Mouse (Mus musculus): ENCODE data around the gene Egfr. TPM values are rescaled to one million over a fixed set of nuclear protein-coding genes. Genes with fewer than 3 reads are reported as not detected.

Egfr gene
- polyA plus RNA-seq, 1 experiment from 2014 or later = 2.6 TPM

- ATAC-seq (ENCODE audit: insufficient number of reproducible peaks, low FRiP score) = no peak
- no peak overlapping the region for H3K4me2 ChIP-seq
- no peak overlapping the region for H3K27ac ChIP-seq (ENCODE audit: poor library complexity, severe bottlenecking)
These were observed 78.7 kb downstream of the Egfr start for GRCm38 (mm10) chr11:16830531-16831227.

GRCm38 (mm10) chr11:16831974-16832464 lies 80.0 kb downstream of the Egfr start:
- no peak for ATAC-seq (ENCODE audit: insufficient number of reproducible peaks, low FRiP score)
- no peak overlapping the region for H3K27ac ChIP-seq (ENCODE audit: poor library complexity, severe bottlenecking)

More at GRCm38 (mm10) chr11:16830531-16831227, 78.7 kb downstream of the Egfr start:
- no peaks in the 10 kb centered on the region for H3K36me3 ChIP-seq
- H3K4me3 ChIP-seq = no peak overlapping the region
- H3K27me3 ChIP-seq (replicated peaks) = peaks cover 17% of the 10 kb centered on the region
- no peak overlapping the region for H3K9ac ChIP-seq
- 0 out of 2 replicates have a peak, but pooled peaks cover 3% of the 10 kb centered on the region for H3K4me1 ChIP-seq (replicated peaks)
- WGBS = 66% methylated on average over 8 of the region's 8 CpGs
- H3K9me3 ChIP-seq (replicated peaks) = no peaks in the 10 kb centered on the region

DNA sequence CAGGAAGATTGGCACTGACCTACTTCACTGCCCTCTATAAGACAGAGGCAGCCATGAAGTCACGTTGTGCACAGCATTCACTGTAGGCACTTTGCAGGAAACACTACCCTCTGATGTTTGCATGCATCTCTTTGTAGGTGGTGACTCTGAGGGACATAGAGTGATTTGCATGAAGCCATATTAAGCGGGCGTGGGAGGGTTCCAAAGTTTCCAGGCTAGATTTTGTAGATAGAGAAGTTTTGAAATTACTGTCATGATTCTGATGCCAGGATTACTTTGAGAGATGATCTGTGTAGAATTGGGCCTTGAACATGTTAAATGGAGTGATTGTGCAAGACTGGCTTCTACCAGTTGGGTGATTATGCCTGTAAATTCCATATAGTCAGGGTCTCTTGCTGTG lies 86.8 kb downstream of the Egfr start:
- no peaks in the 10 kb centered on the region for H3K9me3 ChIP-seq (replicated peaks)
- peaks cover 3% of the 10 kb centered on the region; the same call in 1 of the 2 replicates for H3K4me1 ChIP-seq (replicated peaks)
- H3K36me3 ChIP-seq = no peaks in the 10 kb centered on the region
- no peak overlapping the region for H3K4me2 ChIP-seq
- ATAC-seq (ENCODE audit: insufficient number of reproducible peaks, low FRiP score) = no peak
- H3K27me3 ChIP-seq (replicated peaks) = no peaks in the 10 kb centered on the region; the same call in 1 of the 2 replicates
- no peak overlapping the region for H3K27ac ChIP-seq (ENCODE audit: poor library complexity, severe bottlenecking)
- no peak overlapping the region for H3K4me3 ChIP-seq
- WGBS = 64% methylated on average over 3 of the region's 3 CpGs
- no peak overlapping the region for H3K9ac ChIP-seq

More at GRCm38 (mm10) chr11:16831974-16832464, 80.0 kb downstream of the Egfr start:
- Histone ChIP-seq H3K9me3 (replicated peaks) (no peaks in the 10 kb centered on the region), H3K27me3 (replicated peaks) (peaks cover 13% of the 10 kb centered on the region), H3K4me2 (no peak overlapping the region), H3K4me1 (replicated peaks) (0 out of 2 replicates have a peak, but pooled peaks cover 3% of the 10 kb centered on the region), H3K36me3 (no peaks in the 10 kb centered on the region), H3K9ac (no peak overlapping the region), H3K4me3 (no peak overlapping the region)
- 83% methylated on average over 5 of the region's 5 CpGs for WGBS

DNA sequence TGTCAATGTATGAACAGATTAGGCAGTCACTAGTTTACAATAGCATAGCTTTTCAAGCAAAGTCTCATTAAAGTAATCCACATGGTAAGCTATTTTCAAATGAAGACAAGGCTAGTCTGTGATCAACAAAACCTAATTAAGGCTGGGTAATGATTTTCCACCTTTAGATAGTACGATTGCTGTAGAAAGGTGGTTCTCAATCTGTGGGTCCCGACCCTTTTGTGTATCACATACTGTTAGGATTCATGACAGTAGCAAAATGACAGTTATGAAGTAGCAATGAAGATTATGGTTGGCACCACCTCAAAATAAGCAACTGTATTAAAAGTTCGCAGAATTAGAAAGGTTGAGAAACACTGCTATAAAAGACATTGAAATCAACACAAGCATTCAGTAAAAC lies 90.9 kb downstream of the Egfr start:
- Histone ChIP-seq H3K36me3 (no peaks in the 10 kb centered on the region), H3K4me1 (replicated peaks) (peaks cover 10% of the 10 kb centered on the region), H3K9ac (no peak overlapping the region), H3K9me3 (replicated peaks) (no peaks in the 10 kb centered on the region), H3K27ac (ENCODE audit: poor library complexity, severe bottlenecking) (no peak overlapping the region), H3K27me3 (replicated peaks) (no peaks in the 10 kb centered on the region; the same call in 1 of the 2 replicates), H3K4me3 (no peak overlapping the region), H3K4me2 (no peak overlapping the region)
- WGBS = 80% methylated on average over 3 of the region's 3 CpGs
- ATAC-seq (ENCODE audit: insufficient number of reproducible peaks, low FRiP score) = no peak

DNA sequence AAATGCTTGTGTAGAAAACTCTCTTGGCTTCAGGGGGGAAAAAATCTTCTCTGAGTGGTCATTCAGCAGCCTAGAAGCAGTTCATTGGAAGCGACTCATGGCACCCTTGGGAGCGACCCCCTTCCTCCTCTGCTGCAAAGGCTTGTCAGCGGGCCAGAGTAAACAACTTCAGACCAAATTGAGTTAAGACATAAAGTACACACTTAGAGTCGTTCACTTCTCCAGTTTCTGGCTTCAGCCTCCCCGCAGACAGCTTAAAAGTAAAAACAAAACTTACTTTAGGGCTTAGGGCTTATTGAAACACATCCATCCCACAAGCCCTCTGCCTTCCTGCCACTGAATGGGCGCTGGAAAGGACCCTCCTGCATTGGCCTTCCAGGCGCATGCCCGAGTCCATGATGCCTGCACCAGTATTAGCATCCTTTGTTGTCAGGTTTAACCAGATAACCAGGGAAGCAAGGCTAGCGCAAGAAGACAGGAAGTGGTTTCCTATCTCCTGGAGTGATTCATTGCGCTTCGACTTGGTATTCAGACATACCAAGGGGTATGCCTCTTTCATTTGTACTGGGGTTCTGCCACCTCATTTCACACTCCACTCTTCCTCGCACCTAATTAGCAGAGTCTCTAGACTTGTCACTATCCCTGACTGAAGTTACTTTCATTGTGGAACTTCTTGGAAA lies 92.0 kb downstream of the Egfr start:
- Histone ChIP-seq H3K4me2 (peak overlapping the region; percentile 33), H3K4me1 (replicated peaks) (peaks cover 10% of the 10 kb centered on the region), H3K9me3 (replicated peaks) (no peaks in the 10 kb centered on the region), H3K27ac (ENCODE audit: poor library complexity, severe bottlenecking) (peak overlapping the region; percentile 27; the same call in 1 of the 2 replicates), H3K9ac (no peak overlapping the region), H3K36me3 (no peaks in the 10 kb centered on the region), H3K27me3 (replicated peaks) (no peaks in the 10 kb centered on the region; the same call in 1 of the 2 replicates), H3K4me3 (no peak overlapping the region)
- no peak for ATAC-seq (ENCODE audit: insufficient number of reproducible peaks, low FRiP score)
- WGBS = 35% methylated on average over 12 of the region's 12 CpGs

GRCm38 (mm10) chr11:16848881-16849280 lies 96.9 kb downstream of the Egfr start:
- Histone ChIP-seq H3K27me3 (replicated peaks) (no peaks in the 10 kb centered on the region), H3K36me3 (no peaks in the 10 kb centered on the region), H3K4me2 (no peak overlapping the region), H3K4me1 (replicated peaks) (peaks cover 6% of the 10 kb centered on the region), H3K9me3 (replicated peaks) (no peaks in the 10 kb centered on the region), H3K9ac (no peak overlapping the region), H3K4me3 (no peak overlapping the region), H3K27ac (ENCODE audit: poor library complexity, severe bottlenecking) (no peak overlapping the region)
- WGBS = 70% methylated on average over 6 of the region's 6 CpGs
- no peak for ATAC-seq (ENCODE audit: insufficient number of reproducible peaks, low FRiP score)

DNA sequence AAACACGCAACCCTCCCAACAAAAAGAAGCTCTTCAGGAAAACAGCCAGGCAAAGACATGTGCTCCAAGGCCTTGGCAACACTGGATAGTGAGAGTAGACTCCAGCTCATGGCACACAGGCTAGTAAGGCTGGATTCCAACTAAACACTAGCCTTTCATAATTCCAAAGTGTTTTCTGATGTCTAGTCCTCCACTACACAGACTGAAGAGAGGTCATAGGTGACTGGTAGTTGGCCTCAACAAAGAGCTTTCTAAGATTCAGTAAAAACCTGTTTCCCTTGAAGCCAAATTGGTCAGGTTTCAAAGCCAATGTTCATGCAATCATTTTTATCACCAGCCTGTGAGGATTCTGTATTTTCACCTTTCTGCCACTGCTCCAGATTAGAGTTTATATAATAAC lies 99.4 kb downstream of the Egfr start:
- H3K36me3 ChIP-seq = no peaks in the 10 kb centered on the region
- no peak overlapping the region for H3K27ac ChIP-seq (ENCODE audit: poor library complexity, severe bottlenecking)
- no peaks in the 10 kb centered on the region for H3K27me3 ChIP-seq (replicated peaks)
- H3K4me2 ChIP-seq = no peak overlapping the region
- H3K4me1 ChIP-seq (replicated peaks) = no peaks in the 10 kb centered on the region
- H3K9ac ChIP-seq = no peak overlapping the region
- WGBS = 88% methylated on average over 1 of the region's 1 CpGs
- ATAC-seq (ENCODE audit: insufficient number of reproducible peaks, low FRiP score) = no peak
- no peak overlapping the region for H3K4me3 ChIP-seq
- H3K9me3 ChIP-seq (replicated peaks) = no peaks in the 10 kb centered on the region

- Histone ChIP-seq H3K4me1 (replicated peaks) (no peaks in the 10 kb centered on the region), H3K27ac (ENCODE audit: poor library complexity, severe bottlenecking) (no peak overlapping the region), H3K4me2 (no peak overlapping the region), H3K4me3 (no peak overlapping the region), H3K27me3 (replicated peaks) (peaks cover 3% of the 10 kb centered on the region; the same call in 1 of the 2 replicates), H3K36me3 (no peaks in the 10 kb centered on the region), H3K9me3 (replicated peaks) (no peaks in the 10 kb centered on the region), H3K9ac (no peak overlapping the region)
- 61% methylated on average over 2 of the region's 2 CpGs for WGBS
- ATAC-seq (ENCODE audit: insufficient number of reproducible peaks, low FRiP score) = no peak
These were observed 102.1 kb downstream of the Egfr start for GRCm38 (mm10) chr11:16854111-16854510.

DNA sequence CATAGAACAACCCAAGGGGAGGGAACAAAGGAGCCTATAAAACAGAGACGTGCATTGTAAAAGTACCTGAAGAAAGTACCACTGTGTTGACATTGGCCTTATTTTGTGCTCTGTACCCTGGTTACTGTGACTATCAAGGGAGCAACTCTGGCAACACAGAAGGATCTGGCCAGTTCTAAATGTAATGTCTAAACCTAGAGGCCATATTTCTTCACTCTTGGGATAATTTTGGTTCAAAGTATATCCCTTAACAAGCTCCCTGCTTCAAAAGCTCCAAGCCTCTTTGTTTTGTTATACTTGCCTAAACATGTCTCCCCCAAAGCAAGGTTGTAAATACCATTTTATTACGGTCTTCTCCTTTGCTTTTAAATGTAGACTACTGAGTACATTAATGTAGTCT lies 105.3 kb downstream of the Egfr start:
- Histone ChIP-seq H3K27ac (ENCODE audit: poor library complexity, severe bottlenecking) (no peak overlapping the region), H3K9ac (no peak overlapping the region), H3K4me3 (no peak overlapping the region), H3K4me2 (no peak overlapping the region), H3K9me3 (replicated peaks) (no peaks in the 10 kb centered on the region), H3K4me1 (replicated peaks) (peaks cover 10% of the 10 kb centered on the region), H3K27me3 (replicated peaks) (peaks cover 15% of the 10 kb centered on the region; the same call in 1 of the 2 replicates), H3K36me3 (no peaks in the 10 kb centered on the region)
- ATAC-seq (ENCODE audit: insufficient number of reproducible peaks, low FRiP score) = no peak
- WGBS = 76% methylated on average over 2 of the region's 2 CpGs

DNA sequence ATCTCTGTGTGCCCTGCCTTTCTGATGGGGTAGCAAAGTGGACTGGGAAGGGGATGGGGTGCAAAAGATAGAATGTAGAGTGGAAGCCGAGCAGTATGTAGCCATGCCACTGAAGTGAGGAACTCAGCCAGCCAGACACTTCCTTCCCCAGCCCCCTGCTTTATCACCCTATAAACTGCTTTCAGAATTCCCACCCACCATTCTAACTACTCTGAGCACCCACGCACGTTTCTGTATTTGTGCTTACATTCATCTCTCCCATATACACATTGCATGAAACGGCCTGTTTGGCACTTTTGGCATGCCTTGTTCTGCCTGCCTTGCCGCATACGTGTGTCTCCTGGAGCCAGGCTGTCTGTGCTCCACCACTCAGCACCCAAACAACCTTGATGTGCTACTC lies 109.0 kb downstream of the Egfr start:
- Histone ChIP-seq H3K4me3 (no peak overlapping the region), H3K4me1 (replicated peaks) (peaks cover 18% of the 10 kb centered on the region)

GRCm38 (mm10) chr11:16863547-16863946 lies 111.5 kb downstream of the Egfr start:
- ATAC-seq (ENCODE audit: insufficient number of reproducible peaks, low FRiP score) = no peak
- Histone ChIP-seq H3K4me1 (replicated peaks) (peaks cover 18% of the 10 kb centered on the region), H3K9me3 (replicated peaks) (no peaks in the 10 kb centered on the region), H3K9ac (no peak overlapping the region), H3K4me2 (no peak overlapping the region), H3K36me3 (no peaks in the 10 kb centered on the region), H3K4me3 (no peak overlapping the region), H3K27me3 (replicated peaks) (peaks cover 44% of the 10 kb centered on the region), H3K27ac (ENCODE audit: poor library complexity, severe bottlenecking) (no peak overlapping the region)

More for the DNA sequence above, 109.0 kb downstream of the Egfr start:
- no peak for ATAC-seq (ENCODE audit: insufficient number of reproducible peaks, low FRiP score)
- no peaks in the 10 kb centered on the region for H3K9me3 ChIP-seq (replicated peaks)
- H3K9ac ChIP-seq = no peak overlapping the region
- peaks cover 21% of the 10 kb centered on the region for H3K27me3 ChIP-seq (replicated peaks)
- no peak overlapping the region for H3K4me2 ChIP-seq
- no peaks in the 10 kb centered on the region for H3K36me3 ChIP-seq
- WGBS = 51% methylated on average over 6 of the region's 6 CpGs
- no peak overlapping the region for H3K27ac ChIP-seq (ENCODE audit: poor library complexity, severe bottlenecking)

All from heart, embryonic 12.5 days (tissue).